Mouse (Mus musculus): ENCODE data around the gene Dexi. TPM values are rescaled to one million over a fixed set of nuclear protein-coding genes. Genes with fewer than 3 reads are reported as not detected.

Gene Dexi
- polyA plus RNA-seq, 1 experiment from 2014 or later, result 14.9 TPM

- no peaks in the 10 kb centered on the region for H3K36me3 ChIP-seq (ENCODE audit: control insufficient read depth, insufficient read depth)
- 88% methylated on average over 3 of the region's 3 CpGs for WGBS
- ATAC-seq, result no peak
- 0 out of 2 replicates have a peak, but pooled peaks cover 6% of the 10 kb centered on the region for H3K4me1 ChIP-seq (replicated peaks; ENCODE audit: control insufficient read depth, insufficient read depth, low read length)
- H3K27me3 ChIP-seq (replicated peaks; ENCODE audit: control insufficient read depth, insufficient read depth, low read length), result no peaks in the 10 kb centered on the region
- no peak overlapping the region for H3K9ac ChIP-seq (replicated peaks; ENCODE audit: low read depth, low read length)
- no peak overlapping the region for H3K4me3 ChIP-seq (replicated peaks; ENCODE audit: low read length)
- no peak overlapping the region for H3K4me2 ChIP-seq (ENCODE audit: low read length)
- no peak overlapping the region for H3K27ac ChIP-seq (ENCODE audit: low read length)
- no peaks in the 10 kb centered on the region for H3K9me3 ChIP-seq (ENCODE audit: control insufficient read depth, low read length)
Observed at GRCm38 (mm10) chr16:10528382-10528781, 14.5 kb downstream of the Dexi start.

- WGBS, result 65% methylated on average over 6 of the region's 6 CpGs
- Histone ChIP-seq H3K9me3 (ENCODE audit: control insufficient read depth, low read length) (no peaks in the 10 kb centered on the region), H3K27me3 (replicated peaks; ENCODE audit: control insufficient read depth, insufficient read depth, low read length) (no peaks in the 10 kb centered on the region), H3K9ac (replicated peaks; ENCODE audit: low read depth, low read length) (no peak overlapping the region), H3K4me3 (replicated peaks; ENCODE audit: low read length) (no peak overlapping the region), H3K4me1 (replicated peaks; ENCODE audit: control insufficient read depth, insufficient read depth, low read length) (0 out of 2 replicates have a peak, but pooled peaks cover 6% of the 10 kb centered on the region), H3K27ac (ENCODE audit: low read length) (no peak overlapping the region), H3K36me3 (ENCODE audit: control insufficient read depth, insufficient read depth) (no peaks in the 10 kb centered on the region), H3K4me2 (ENCODE audit: low read length) (no peak overlapping the region)
- ATAC-seq, result peak; percentile 83
Observed at GRCm38 (mm10) chr16:10527046-10527644, 15.7 kb downstream of the Dexi start.

GRCm38 (mm10) chr16:10525610-10525980, 17.3 kb downstream of the Dexi start:
- Histone ChIP-seq H3K36me3 (ENCODE audit: control insufficient read depth, insufficient read depth) (no peaks in the 10 kb centered on the region), H3K4me1 (replicated peaks; ENCODE audit: control insufficient read depth, insufficient read depth, low read length) (0 out of 2 replicates have a peak, but pooled peaks cover 6% of the 10 kb centered on the region), H3K9ac (replicated peaks; ENCODE audit: low read depth, low read length) (no peak overlapping the region), H3K9me3 (ENCODE audit: control insufficient read depth, low read length) (no peaks in the 10 kb centered on the region), H3K27ac (ENCODE audit: low read length) (no peak overlapping the region), H3K4me3 (replicated peaks; ENCODE audit: low read length) (no peak overlapping the region), H3K4me2 (ENCODE audit: low read length) (no peak overlapping the region), H3K27me3 (replicated peaks; ENCODE audit: control insufficient read depth, insufficient read depth, low read length) (no peaks in the 10 kb centered on the region)
- WGBS, result 67% methylated on average over 2 of the region's 2 CpGs
- ATAC-seq, result no peak

- Histone ChIP-seq H3K4me3 (replicated peaks; ENCODE audit: low read length) (no peak overlapping the region), H3K9me3 (ENCODE audit: control insufficient read depth, low read length) (no peaks in the 10 kb centered on the region), H3K36me3 (ENCODE audit: control insufficient read depth, insufficient read depth) (no peaks in the 10 kb centered on the region), H3K4me1 (replicated peaks; ENCODE audit: control insufficient read depth, insufficient read depth, low read length) (0 out of 2 replicates have a peak, but pooled peaks cover 6% of the 10 kb centered on the region), H3K9ac (replicated peaks; ENCODE audit: low read depth, low read length) (no peak overlapping the region), H3K4me2 (ENCODE audit: low read length) (no peak overlapping the region), H3K27me3 (replicated peaks; ENCODE audit: control insufficient read depth, insufficient read depth, low read length) (no peaks in the 10 kb centered on the region), H3K27ac (ENCODE audit: low read length) (no peak overlapping the region)
- ATAC-seq, result no peak
- WGBS, result 80% methylated on average over 4 of the region's 4 CpGs
Observed at GRCm38 (mm10) chr16:10524866-10525609, 17.8 kb downstream of the Dexi start.

- H3K27me3 ChIP-seq (replicated peaks; ENCODE audit: control insufficient read depth, insufficient read depth, low read length), result no peaks in the 10 kb centered on the region
- no peaks in the 10 kb centered on the region for H3K36me3 ChIP-seq (ENCODE audit: control insufficient read depth, insufficient read depth)
- no peak overlapping the region for H3K27ac ChIP-seq (ENCODE audit: low read length)
- no peak overlapping the region for H3K4me3 ChIP-seq (replicated peaks; ENCODE audit: low read length)
- 93% methylated on average over 8 of the region's 8 CpGs for WGBS
- no peak for ATAC-seq
- H3K9ac ChIP-seq (replicated peaks; ENCODE audit: low read depth, low read length), result no peak overlapping the region
- H3K4me1 ChIP-seq (replicated peaks; ENCODE audit: control insufficient read depth, insufficient read depth, low read length), result 0 out of 2 replicates have a peak, but pooled peaks cover 6% of the 10 kb centered on the region
- no peaks in the 10 kb centered on the region for H3K9me3 ChIP-seq (ENCODE audit: control insufficient read depth, low read length)
- H3K4me2 ChIP-seq (ENCODE audit: low read length), result no peak overlapping the region
Observed at GRCm38 (mm10) chr16:10523650-10524049, 19.2 kb downstream of the Dexi start.

GRCm38 (mm10) chr16:10522811-10523210, 20.0 kb downstream of the Dexi start:
- Histone ChIP-seq H3K36me3 (ENCODE audit: control insufficient read depth, insufficient read depth) (no peaks in the 10 kb centered on the region), H3K27me3 (replicated peaks; ENCODE audit: control insufficient read depth, insufficient read depth, low read length) (no peaks in the 10 kb centered on the region), H3K4me3 (replicated peaks; ENCODE audit: low read length) (no peak overlapping the region), H3K27ac (ENCODE audit: low read length) (no peak overlapping the region), H3K4me1 (replicated peaks; ENCODE audit: control insufficient read depth, insufficient read depth, low read length) (0 out of 2 replicates have a peak, but pooled peaks cover 6% of the 10 kb centered on the region), H3K4me2 (ENCODE audit: low read length) (no peak overlapping the region), H3K9me3 (ENCODE audit: control insufficient read depth, low read length) (no peaks in the 10 kb centered on the region), H3K9ac (replicated peaks; ENCODE audit: low read depth, low read length) (no peak overlapping the region)
- WGBS, result 96% methylated on average over 1 of the region's 1 CpGs
- ATAC-seq, result no peak

GRCm38 (mm10) chr16:10520908-10521614, 21.8 kb downstream of the Dexi start:
- H3K36me3 ChIP-seq (ENCODE audit: control insufficient read depth, insufficient read depth), result no peaks in the 10 kb centered on the region
- no peak overlapping the region for H3K27ac ChIP-seq (ENCODE audit: low read length)
- no peak overlapping the region for H3K4me3 ChIP-seq (replicated peaks; ENCODE audit: low read length)
- no peak overlapping the region for H3K9ac ChIP-seq (replicated peaks; ENCODE audit: low read depth, low read length)
- H3K4me2 ChIP-seq (ENCODE audit: low read length), result no peak overlapping the region
- H3K4me1 ChIP-seq (replicated peaks; ENCODE audit: control insufficient read depth, insufficient read depth, low read length), result no peaks in the 10 kb centered on the region
- H3K9me3 ChIP-seq (ENCODE audit: control insufficient read depth, low read length), result no peaks in the 10 kb centered on the region
- WGBS, result 25% methylated on average over 2 of the region's 2 CpGs
- H3K27me3 ChIP-seq (replicated peaks; ENCODE audit: control insufficient read depth, insufficient read depth, low read length), result no peaks in the 10 kb centered on the region
- peak; percentile 76 for ATAC-seq

- WGBS, result 56% methylated on average over 5 of the region's 5 CpGs
Observed at GRCm38 (mm10) chr16:10518030-10518429, 24.8 kb downstream of the Dexi start.

GRCm38 (mm10) chr16:10515953-10516572, 26.8 kb downstream of the Dexi start:
- WGBS, result 88% methylated on average over 12 of the region's 12 CpGs
- Histone ChIP-seq H3K36me3 (ENCODE audit: control insufficient read depth, insufficient read depth) (no peaks in the 10 kb centered on the region), H3K4me3 (replicated peaks; ENCODE audit: low read length) (no peak overlapping the region), H3K4me2 (ENCODE audit: low read length) (no peak overlapping the region), H3K27me3 (replicated peaks; ENCODE audit: control insufficient read depth, insufficient read depth, low read length) (no peaks in the 10 kb centered on the region), H3K9me3 (ENCODE audit: control insufficient read depth, low read length) (no peaks in the 10 kb centered on the region), H3K27ac (ENCODE audit: low read length) (no peak overlapping the region), H3K9ac (replicated peaks; ENCODE audit: low read depth, low read length) (no peak overlapping the region), H3K4me1 (replicated peaks; ENCODE audit: control insufficient read depth, insufficient read depth, low read length) (no peaks in the 10 kb centered on the region)
- ATAC-seq, result no peak

More at GRCm38 (mm10) chr16:10518030-10518429, 24.8 kb downstream of the Dexi start:
- Histone ChIP-seq H3K27me3 (replicated peaks; ENCODE audit: control insufficient read depth, insufficient read depth, low read length) (no peaks in the 10 kb centered on the region), H3K27ac (ENCODE audit: low read length) (no peak overlapping the region), H3K4me1 (replicated peaks; ENCODE audit: control insufficient read depth, insufficient read depth, low read length) (no peaks in the 10 kb centered on the region), H3K4me3 (replicated peaks; ENCODE audit: low read length) (no peak overlapping the region), H3K9me3 (ENCODE audit: control insufficient read depth, low read length) (no peaks in the 10 kb centered on the region), H3K36me3 (ENCODE audit: control insufficient read depth, insufficient read depth) (no peaks in the 10 kb centered on the region), H3K9ac (replicated peaks; ENCODE audit: low read depth, low read length) (no peak overlapping the region), H3K4me2 (ENCODE audit: low read length) (no peak overlapping the region)
- ATAC-seq, result no peak
